14 mouse cellular contexts compared by ENCODE assay signal in the genomic region with DNA sequence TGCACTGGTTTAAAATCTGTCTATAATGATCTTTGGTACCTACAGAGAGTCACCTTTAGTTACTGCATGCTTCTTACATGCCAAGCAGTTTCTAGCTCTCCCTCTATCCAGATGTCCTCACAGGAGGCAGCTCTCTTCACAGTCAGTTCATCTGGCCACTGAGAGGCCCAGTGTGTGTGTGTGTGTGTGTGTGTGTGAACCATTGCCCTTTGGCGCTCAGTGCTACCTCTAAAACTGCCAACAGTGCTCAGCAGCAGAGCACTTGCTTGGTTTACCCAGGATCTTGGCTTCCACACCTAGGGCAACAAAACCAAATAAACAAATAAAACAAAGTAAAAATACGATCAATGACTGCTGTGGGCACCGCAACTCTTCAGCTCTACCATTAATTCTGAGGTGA.
"Had no signal": no experiment of that assay in that cellular context is flagged by ENCODE, and none has a peak within 500 bp of the region (broad histone marks: within the 10 kb centered on the region; RNA-seq: fewer than 3 reads in every experiment).

No protein-coding gene starts in this region.

- DNase-seq: right cerebral cortex, adult 18-20 months; right cerebral cortex, postnatal 14 days; right cerebral cortex, postnatal 25 days; right cerebral cortex, postnatal 4 days; spleen, adult 18-20 months; thymus, adult 18-20 months; thymus, adult 2 months; thymus, postnatal 14 days; thymus, postnatal 25 days; thymus, postnatal 36 days; thymus, postnatal 4 days had no signal

- H3K9ac ChIP-seq: neural tube, embryonic 15.5 days; stomach, embryonic 15.5 days had no signal

- H3K4me2 ChIP-seq: neural tube, embryonic 15.5 days; stomach, embryonic 15.5 days had no signal

- H3K9me3 ChIP-seq: neural tube, embryonic 15.5 days; stomach, embryonic 15.5 days had no signal

- H3K36me3 ChIP-seq: neural tube, embryonic 15.5 days; stomach, embryonic 15.5 days had no signal

- H3K27me3 ChIP-seq: stomach, embryonic 15.5 days had no signal

- H3K27ac ChIP-seq: neural tube, embryonic 15.5 days; stomach, embryonic 15.5 days; stomach, postnatal 0 days had no signal

- H3K4me3 ChIP-seq: neural tube, embryonic 15.5 days; stomach, embryonic 15.5 days had no signal
